Mouse (Mus musculus): ENCODE data around the gene Taf1c. TPM values are rescaled to one million over a fixed set of nuclear protein-coding genes. Genes with fewer than 3 reads are reported as not detected.

Taf1c gene
- total RNA-seq, 2 experiments from 2014 or later, result 11.5 to 11.7 TPM

DNA sequence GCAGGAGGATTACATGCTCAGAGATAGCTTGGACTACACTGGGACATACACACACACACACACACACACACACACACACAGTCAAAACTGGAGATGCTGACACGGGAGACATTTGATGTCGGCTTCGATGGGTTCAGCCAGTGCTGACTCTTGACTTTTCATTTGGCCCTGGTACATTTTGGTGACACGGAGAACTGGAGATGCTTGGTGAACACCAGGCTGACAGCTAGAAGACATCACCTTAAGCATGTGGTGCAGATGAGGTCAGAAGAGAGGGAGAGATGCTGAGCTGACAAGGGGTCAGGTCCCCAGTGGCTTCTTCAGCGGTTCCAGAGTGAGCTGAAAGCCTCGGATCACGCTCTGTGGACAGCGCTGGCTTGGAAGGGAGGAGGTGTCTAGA lies 18.0 kb upstream of the Taf1c start:
- no peak for DNase-seq

DNA sequence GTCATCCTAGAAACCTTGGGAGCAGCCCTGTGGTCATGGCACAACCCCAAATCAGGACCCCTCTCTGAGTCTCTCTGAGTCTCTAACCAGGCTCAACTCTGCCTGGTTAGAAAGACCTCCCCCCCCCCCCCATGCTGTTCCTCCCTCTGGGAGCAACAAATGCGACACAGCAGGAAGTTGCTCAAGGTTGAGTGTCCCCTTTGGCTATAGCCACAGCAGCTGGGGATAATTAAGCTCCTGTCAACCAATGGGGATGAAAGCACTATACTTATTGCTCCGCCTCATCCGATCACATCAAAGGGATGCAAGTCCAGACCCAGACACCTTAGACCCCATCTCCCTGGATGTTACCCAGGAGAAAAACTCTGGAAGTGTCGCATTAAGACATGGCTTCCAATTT lies 17.5 kb upstream of the Taf1c start:
- DNase-seq, result no peak

DNA sequence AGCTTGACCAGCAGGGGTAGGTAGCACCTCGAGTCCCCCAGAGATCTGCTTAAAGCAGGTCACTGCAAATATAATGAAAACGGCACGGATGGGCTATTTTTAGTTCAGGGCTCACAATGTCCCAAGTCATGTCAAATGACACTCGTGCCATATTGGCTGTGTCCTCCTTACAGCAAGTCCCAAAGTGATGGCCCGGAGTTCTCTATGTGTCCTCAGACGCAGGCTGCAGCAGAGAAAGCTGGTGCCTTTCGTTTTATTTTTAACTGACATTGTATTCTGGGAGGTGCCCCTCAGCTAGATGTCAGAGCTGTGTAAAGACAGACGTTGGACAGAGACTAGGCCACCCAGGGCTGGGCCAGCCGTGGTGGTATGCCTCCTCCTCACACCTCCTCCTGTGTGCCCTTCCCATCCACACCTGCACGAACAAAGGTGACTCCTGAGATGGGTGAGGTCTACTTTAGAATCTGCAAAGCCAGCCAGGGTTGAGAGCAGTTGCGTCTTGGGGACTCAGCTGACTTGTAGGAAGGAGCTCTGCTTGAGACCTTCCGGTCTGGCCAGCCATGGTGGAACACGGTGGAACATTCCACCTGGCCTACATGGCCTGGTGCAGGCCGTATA lies 15.9 kb upstream of the Taf1c start:
- DNase-seq, result no peak

- DNase-seq, result no peak
Observed at GRCm38 (mm10) chr8:119620116-119620840, 15.3 kb upstream of the Taf1c start.

DNA sequence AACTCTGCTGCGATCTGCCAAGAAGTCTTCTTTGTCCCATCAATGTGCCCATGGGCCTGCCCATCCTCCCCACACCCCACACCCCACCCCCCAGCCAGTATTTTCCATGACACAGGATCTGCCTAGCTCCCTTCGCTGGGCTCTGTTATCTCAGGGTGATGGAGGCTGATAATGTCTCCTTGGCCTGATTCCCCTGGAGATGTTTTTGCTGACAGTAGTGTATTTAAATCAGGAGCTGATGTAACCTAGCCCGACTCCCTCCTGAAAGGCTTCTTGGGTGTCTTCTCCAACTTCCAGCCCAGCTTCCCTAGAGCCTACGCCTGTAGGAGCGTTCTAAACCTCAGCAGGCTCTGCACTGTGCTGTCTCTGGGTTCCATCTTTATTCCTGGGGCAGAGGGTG lies 13.9 kb upstream of the Taf1c start:
- no peak for DNase-seq

DNA sequence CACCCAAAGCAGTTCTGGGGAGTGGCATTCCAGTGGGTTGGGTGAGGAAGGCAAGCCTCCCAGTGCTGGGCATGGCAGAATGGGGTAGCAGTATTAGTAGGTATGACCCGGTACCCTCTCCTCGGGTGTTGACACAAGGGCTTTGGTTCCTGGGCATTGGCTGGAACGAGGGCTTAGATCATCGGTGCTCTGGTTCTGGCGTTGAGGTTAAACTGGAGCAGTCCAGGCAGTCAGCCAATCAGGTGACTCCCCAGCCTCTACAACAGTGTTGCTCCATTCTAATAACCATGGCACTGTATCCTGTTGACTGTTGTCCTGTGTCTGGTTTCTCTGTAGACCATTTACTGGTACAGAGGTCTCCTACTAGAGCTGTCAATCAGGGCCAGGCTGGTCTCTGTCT lies 12.6 kb upstream of the Taf1c start:
- DNase-seq, result no peak

DNA sequence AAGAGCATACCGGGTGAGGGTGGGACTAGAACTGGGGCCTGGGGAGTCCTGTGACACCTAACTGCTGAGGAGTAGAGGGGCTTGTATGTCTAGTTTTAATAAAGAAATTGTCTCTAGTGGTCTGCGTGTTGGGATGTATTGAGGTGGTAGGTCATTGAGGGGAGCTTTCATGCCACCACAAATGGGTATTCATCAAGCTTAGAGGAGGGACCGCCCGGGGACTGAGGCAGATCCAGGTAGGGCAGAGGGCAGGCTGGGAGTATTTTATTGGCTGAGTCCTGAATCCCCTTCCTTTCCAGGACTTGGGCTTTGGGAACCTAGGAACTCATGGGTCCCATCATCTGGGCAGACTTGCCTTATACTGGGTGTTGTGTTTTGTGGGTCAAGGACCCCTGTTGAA lies 11.8 kb upstream of the Taf1c start:
- DNase-seq, result no peak

GRCm38 (mm10) chr8:119616358-119616757 lies 11.3 kb upstream of the Taf1c start:
- DNase-seq, result no peak

GRCm38 (mm10) chr8:119615096-119615495 lies 10.1 kb upstream of the Taf1c start:
- no peak for DNase-seq

DNA sequence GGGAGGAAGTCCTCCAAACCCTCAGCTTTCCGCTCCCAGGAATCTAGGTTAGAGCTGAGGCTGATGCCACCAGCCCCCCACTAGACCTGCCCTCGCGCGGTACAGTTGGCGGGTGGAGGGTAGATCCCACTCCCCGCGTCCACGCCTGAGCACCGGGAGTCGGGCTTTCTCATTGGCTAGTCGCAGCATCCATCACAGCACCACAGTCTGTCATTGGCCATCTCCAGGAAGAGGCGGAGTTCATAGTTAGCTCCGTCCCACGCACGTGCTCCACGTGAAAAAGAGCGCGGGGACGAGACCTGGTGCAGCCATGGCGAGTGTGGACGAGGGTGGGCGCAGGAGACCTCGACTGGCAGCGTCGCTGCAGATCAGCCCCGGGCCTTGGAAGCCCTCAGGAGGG lies 7.4 kb upstream of the Taf1c start, which contains the start of gene Adad2:
Adad2 (plus strand) TSS at position 277 of the 400 bp plus-strand sequence.
- DNase-seq, result no peak

DNA sequence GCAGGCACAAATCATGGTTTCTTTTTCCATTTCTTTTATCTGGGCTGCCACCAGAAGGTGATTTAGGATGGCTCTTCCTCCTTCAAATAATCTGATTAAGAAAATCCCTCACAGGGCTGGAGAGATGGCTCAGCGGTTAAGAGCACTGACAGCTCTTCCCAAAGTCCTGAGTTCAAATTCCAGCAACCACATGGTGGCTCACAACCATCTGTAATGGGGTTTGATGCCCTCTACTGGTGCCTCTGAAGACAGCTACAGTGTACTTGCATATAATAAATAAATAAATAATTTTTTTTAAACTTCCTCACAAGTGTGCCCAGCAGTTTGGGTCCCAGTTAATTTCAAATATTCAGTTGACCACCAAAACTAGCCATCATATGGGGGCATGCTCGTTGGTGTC lies 1.2 kb upstream of the Taf1c start:
- no peak for DNase-seq

DNA sequence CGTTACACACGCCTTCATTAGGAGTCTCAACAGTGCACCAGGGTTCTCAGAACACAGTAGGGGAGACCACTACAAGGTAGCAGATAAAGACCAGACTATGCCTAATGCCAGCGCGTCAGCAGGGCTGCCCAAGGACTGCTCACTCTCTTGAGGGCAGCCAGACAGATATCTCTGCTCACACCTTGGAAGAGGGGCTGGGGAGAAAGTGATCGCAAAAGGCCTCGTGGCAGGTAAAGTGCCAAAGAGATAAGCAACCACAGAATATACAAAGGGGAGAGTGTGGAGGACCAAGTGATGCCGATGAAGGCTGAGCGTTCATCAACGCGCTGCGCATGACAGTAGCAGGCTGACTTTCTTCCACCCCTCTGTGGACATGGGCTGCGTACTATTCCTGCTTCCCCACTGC lies 621 bp downstream of the Taf1c start:
- DNase-seq, result no peak

- no peak for DNase-seq
Observed at GRCm38 (mm10) chr8:119603771-119604170, 1.3 kb downstream of the Taf1c start.

DNA sequence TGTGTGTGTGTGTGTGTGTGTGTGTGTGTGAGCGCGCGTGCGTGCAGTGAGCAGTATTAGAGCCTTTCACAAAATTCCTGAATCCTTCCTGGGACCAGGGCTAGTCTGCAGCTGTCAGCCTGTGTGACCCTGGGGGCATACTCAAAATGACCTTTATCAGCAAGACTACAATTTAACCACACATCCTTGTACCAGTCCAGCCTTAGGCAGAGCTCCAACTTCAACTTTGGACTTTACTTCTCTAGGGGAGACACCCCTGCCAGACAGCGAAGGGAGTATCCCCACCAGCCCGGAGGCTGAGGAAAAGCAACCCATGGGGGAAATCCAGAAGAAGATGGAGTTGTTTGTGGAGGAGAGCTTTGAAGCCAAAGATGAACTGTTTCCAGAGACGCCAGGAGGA lies 13.6 kb downstream of the Taf1c start:
- no peak for DNase-seq

- DNase-seq, result no peak
Observed at GRCm38 (mm10) chr8:119590348-119590747, 14.7 kb downstream of the Taf1c start.

DNA sequence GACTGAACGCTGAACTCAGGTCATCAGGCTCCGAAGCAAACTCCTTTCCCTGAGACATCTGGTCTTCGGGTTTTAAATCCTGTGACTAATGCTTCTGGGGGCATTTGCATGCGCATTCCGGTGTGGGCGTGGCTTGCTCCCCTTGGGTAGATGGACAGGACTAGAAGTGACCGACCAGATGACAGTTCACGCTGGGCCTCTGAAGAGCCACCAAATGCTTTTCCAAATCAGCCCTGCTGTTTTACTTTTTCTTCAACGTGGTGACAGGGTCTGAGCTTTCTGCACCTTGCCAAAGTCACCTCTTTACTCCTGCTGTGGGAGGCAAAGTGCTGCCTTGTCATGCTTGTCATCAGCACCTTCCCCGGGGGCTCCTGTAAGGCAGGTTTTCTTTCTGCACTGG lies 16.2 kb downstream of the Taf1c start:
- DNase-seq, result no peak

DNA sequence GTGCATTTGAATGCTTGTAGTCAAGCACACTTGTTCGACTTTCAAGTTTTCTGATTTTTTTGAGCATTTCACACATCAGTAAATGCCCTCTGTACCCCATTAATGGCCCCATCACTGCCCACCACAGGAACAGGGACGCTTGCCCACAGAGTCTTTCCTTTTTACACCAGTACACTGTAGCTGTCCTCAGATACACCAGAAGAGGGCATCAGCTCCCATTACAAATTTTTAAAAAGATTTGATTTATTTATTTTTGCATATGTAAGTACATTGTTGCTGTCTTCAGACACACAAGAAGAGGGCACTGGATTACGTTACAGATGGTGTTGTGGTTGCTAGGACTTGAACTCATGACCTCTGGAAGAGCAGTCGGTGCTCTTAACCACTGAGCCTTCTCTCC lies 16.7 kb downstream of the Taf1c start:
- no peak for DNase-seq

GRCm38 (mm10) chr8:119585901-119586300 lies 19.1 kb downstream of the Taf1c start:
- no peak for DNase-seq

DNA sequence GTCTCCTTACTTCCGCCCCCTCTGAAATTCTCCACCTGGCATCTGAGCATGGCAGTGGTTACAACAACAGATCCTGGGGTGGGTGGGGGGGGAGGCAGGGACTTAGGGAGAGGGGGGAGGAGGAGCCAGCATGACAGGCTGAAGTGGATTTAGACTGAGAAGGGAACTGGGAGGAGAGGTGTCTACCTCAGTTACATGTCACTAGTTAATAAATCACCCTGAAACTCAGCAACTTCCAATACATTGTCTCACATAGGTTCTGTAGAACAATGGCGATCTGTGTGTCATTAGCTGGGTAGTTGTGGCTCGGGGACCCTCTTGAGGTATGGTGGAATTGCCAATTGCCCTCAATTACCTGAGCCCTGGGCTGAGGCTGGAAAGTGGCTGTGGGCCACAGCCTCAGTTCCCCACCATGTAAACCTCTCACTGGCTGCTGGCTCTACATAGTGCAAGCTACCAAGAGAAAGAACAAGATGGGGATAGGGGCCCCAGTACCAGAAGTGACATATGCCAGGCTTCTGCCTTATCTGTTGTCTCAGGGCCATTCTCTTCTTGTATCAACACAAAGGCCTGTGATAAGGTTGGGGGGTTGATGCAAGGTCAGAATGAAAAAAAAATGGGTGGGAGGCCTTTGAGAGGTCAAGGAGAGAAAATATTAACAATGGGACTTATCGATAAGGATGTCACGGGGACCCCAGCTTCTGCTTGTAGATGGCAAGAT lies 24.4 kb downstream of the Taf1c start:
- DNase-seq, result no peak

GRCm38 (mm10) chr8:119579096-119579495 lies 25.9 kb downstream of the Taf1c start:
- DNase-seq, result no peak

GRCm38 (mm10) chr8:119575366-119575726 lies 29.7 kb downstream of the Taf1c start:
- DNase-seq, result no peak

GRCm38 (mm10) chr8:119574437-119575365 lies 30.3 kb downstream of the Taf1c start, which contains the start of the genes Hsdl1 and Dnaaf1:
Hsdl1 (minus strand) TSS chr8:119575183.
Dnaaf1 (plus strand) TSS chr8:119575235.
- peak; percentile 94 for DNase-seq

- no peak for DNase-seq
Observed at GRCm38 (mm10) chr8:119572411-119572810, 32.6 kb downstream of the Taf1c start.

Data from layer of hippocampus, postnatal 36 days (tissue).